Mouse (Mus musculus): ENCODE results near the gene Chd2.
A peak's percentile ranks its signal among the peaks of the same experiment; 100 is the strongest.

Gene Chd2

GRCm38 (mm10) chr7:73441802-73442201, 99.8 kb downstream of the Chd2 start:
- no peak for DNase-seq (ENCODE audit: low spot score)

GRCm38 (mm10) chr7:73435685-73436084, 105.9 kb downstream of the Chd2 start:
- no peak for DNase-seq (ENCODE audit: low spot score)

GRCm38 (mm10) chr7:73434336-73434677, 107.3 kb downstream of the Chd2 start:
- no peak for DNase-seq (ENCODE audit: low spot score)

GRCm38 (mm10) chr7:73433637-73434335, 107.8 kb downstream of the Chd2 start:
- DNase-seq (ENCODE audit: low spot score) = no peak

- DNase-seq (ENCODE audit: low spot score) = no peak
Observed at GRCm38 (mm10) chr7:73428525-73428924, 113.1 kb downstream of the Chd2 start.

- DNase-seq (ENCODE audit: low spot score) = no peak
Observed at GRCm38 (mm10) chr7:73427794-73428193, 113.8 kb downstream of the Chd2 start.

- no peak for DNase-seq (ENCODE audit: low spot score)
Observed at GRCm38 (mm10) chr7:73426752-73427386, 114.8 kb downstream of the Chd2 start.

- no peak for DNase-seq (ENCODE audit: low spot score)
Observed at GRCm38 (mm10) chr7:73426235-73426634, 115.4 kb downstream of the Chd2 start.

- DNase-seq (ENCODE audit: low spot score) = no peak
Observed at GRCm38 (mm10) chr7:73425451-73425850, 116.2 kb downstream of the Chd2 start.

- DNase-seq (ENCODE audit: low spot score) = no peak
Observed at GRCm38 (mm10) chr7:73424705-73425104, 116.9 kb downstream of the Chd2 start.

GRCm38 (mm10) chr7:73424243-73424642, 117.4 kb downstream of the Chd2 start:
- no peak for DNase-seq (ENCODE audit: low spot score)

GRCm38 (mm10) chr7:73423236-73423635, 118.4 kb downstream of the Chd2 start:
- DNase-seq (ENCODE audit: low spot score) = no peak

- peak; percentile 90 for DNase-seq (ENCODE audit: low spot score)
Observed at GRCm38 (mm10) chr7:73422223-73423113, 119.2 kb downstream of the Chd2 start.

- no peak for DNase-seq (ENCODE audit: low spot score)
Observed at GRCm38 (mm10) chr7:73421278-73422015, 120.2 kb downstream of the Chd2 start.

- DNase-seq (ENCODE audit: low spot score) = no peak
Observed at GRCm38 (mm10) chr7:73420827-73421226, 120.8 kb downstream of the Chd2 start.

- DNase-seq (ENCODE audit: low spot score) = no peak
Observed at GRCm38 (mm10) chr7:73419375-73419774, 122.3 kb downstream of the Chd2 start.

GRCm38 (mm10) chr7:73414192-73414591, 127.4 kb downstream of the Chd2 start:
- DNase-seq (ENCODE audit: low spot score) = no peak

GRCm38 (mm10) chr7:73412419-73412818, 129.2 kb downstream of the Chd2 start:
- no peak for DNase-seq (ENCODE audit: low spot score)

GRCm38 (mm10) chr7:73411986-73412385, 129.6 kb downstream of the Chd2 start:
- DNase-seq (ENCODE audit: low spot score) = no peak

GRCm38 (mm10) chr7:73411523-73411922, 130.1 kb downstream of the Chd2 start:
- DNase-seq (ENCODE audit: low spot score) = no peak

- DNase-seq (ENCODE audit: low spot score) = no peak
Observed at GRCm38 (mm10) chr7:73405550-73405949, 136.1 kb downstream of the Chd2 start.

GRCm38 (mm10) chr7:73403538-73403937, 138.1 kb downstream of the Chd2 start:
- DNase-seq (ENCODE audit: low spot score) = no peak

Measured in layer of hippocampus, adult 9-10 months (tissue).